ENCODE assay signal across 8 mouse cellular contexts in the genomic region with DNA sequence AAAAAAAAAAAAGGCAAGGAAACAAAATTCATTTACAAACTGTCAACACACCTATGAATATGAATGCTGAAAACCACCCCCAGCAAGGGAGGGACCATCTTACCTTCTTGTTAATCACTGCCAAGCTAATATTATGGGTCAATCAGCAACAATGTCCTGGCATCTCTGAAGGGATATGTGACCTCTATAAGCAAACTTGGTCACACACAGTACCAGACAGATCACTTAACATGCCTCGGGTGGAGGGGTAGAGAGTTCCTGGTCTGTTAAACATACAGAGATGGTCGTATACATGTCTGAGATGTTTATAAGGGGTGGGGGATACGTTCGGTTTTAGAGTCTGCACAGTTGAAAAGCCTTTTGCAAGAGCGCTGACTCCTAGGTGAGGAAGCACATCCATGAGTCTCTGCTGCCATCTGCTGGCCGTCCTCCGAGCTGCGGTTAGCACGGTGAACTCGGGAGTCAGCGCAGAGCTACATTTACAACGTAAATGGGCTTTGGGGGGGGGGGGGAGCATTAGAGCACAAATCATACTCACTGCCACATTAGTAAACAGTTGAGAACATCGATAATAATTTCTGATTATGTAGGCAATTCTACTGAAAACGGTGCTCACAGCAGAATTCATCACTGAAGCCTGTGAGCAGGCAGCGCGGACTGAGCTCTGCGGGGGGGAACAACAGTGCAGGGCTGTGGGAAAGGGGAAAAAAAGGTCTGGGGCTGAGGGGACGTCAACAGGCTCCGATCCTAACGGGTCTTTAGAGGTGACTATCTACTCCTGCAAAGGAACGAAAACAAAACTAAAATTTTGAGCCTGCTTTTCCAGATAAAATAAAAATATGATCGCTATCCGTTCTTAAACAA.
DNase-seq lines count a peak whose midpoint lies in the region; ATAC-seq and TF ChIP-seq lines count a peak whose summit lies in the region.

No protein-coding gene starts in this region.

- TF ChIP-seq CTCF in Patski (IDR thresholded peaks at IDR 0.05), result peak; percentile 93

- in situ Hi-C loops in Patski (cut with MboI; ENCODE audit: low pct_unique_long_range_greater_than_20kb), result loop anchor here (5.0 to 10.0 kb wide), 2 partner anchors 241 to 509 kb away; no protein-coding TSS in a partner anchor

- peak overlapping the region; percentile 24 for H3K4me3 ChIP-seq in hindbrain, embryonic 15.5 days
- H3K4me3 ChIP-seq in megakaryocyte, embryonic 14.5 days (replicated peaks), result peak overlapping the region; percentile 72

- peak; percentile 73 for ATAC-seq in Patski
- ATAC-seq in hindbrain, embryonic 15.5 days (ENCODE audit: low FRiP score, low read depth), result peak; percentile 89

- no peaks in the 10 kb centered on the region for H3K36me3 ChIP-seq in hindbrain, embryonic 15.5 days
- no peaks in the 10 kb centered on the region for H3K36me3 ChIP-seq in megakaryocyte, embryonic 14.5 days (replicated peaks; ENCODE audit: low read length)

- no peaks in the 10 kb centered on the region for H3K27me3 ChIP-seq in Patski
- H3K27me3 ChIP-seq in hindbrain, embryonic 15.5 days, result no peaks in the 10 kb centered on the region
- H3K27me3 ChIP-seq in megakaryocyte, embryonic 14.5 days (replicated peaks), result no peaks in the 10 kb centered on the region

- DNase-seq in Patski (ENCODE audit: low read depth, low spot score), result no peak
- peak; percentile 96 to 98 for DNase-seq in cerebellum, postnatal 10 days
- peak; percentile 93 to 94 for DNase-seq in frontal cortex, postnatal 36 days (ENCODE audit: low spot score in 2 of 2)
- DNase-seq in left cerebral cortex, adult 11 months (ENCODE audit: low spot score), result peak; percentile 51
- DNase-seq in right cerebral cortex, adult 2 months (ENCODE audit: low spot score in 2 of 2), result peak; percentile 94 to 97
- DNase-seq in urinary bladder, postnatal 25 days (ENCODE audit: low spot score), result peak; percentile 92

- no peak overlapping the region for H3K9ac ChIP-seq in hindbrain, embryonic 15.5 days

- POLR2A ChIA-PET in Patski (lab: Charles Lee), result interaction anchor here (1.0 kb wide), 1 partner anchor 474 kb away, joined by 3 read pairs; no protein-coding TSS in a partner anchor

- H3K9me3 ChIP-seq in hindbrain, embryonic 15.5 days, result no peaks in the 10 kb centered on the region
- H3K9me3 ChIP-seq in megakaryocyte, embryonic 14.5 days, result no peaks in the 10 kb centered on the region

- H3K27ac ChIP-seq in hindbrain, embryonic 15.5 days (replicated peaks), result no peak overlapping the region

- WGBS in hindbrain, embryonic 15.5 days, result 22% methylated on average over 23 of the region's 23 CpGs

- CTCF ChIA-PET in Patski (lab: Charles Lee), result interaction anchor here (0.6 to 2.9 kb wide), 14 partner anchors 9 to 833 kb away, joined by 3 to 9 read pairs (median 4); no protein-coding TSS in a partner anchor

- peak overlapping the region; percentile 49 for H3K4me2 ChIP-seq in hindbrain, embryonic 15.5 days

- H3K4me1 ChIP-seq in hindbrain, embryonic 15.5 days (replicated peaks), result peaks cover 3% of the 10 kb centered on the region; the same call in 1 of the 2 replicates
- peaks cover 6% of the 10 kb centered on the region; the same call in 1 of the 2 replicates for H3K4me1 ChIP-seq in megakaryocyte, embryonic 14.5 days
